Comparison of ENCODE assay signal across 10 mouse cellular contexts in the genomic region with DNA sequence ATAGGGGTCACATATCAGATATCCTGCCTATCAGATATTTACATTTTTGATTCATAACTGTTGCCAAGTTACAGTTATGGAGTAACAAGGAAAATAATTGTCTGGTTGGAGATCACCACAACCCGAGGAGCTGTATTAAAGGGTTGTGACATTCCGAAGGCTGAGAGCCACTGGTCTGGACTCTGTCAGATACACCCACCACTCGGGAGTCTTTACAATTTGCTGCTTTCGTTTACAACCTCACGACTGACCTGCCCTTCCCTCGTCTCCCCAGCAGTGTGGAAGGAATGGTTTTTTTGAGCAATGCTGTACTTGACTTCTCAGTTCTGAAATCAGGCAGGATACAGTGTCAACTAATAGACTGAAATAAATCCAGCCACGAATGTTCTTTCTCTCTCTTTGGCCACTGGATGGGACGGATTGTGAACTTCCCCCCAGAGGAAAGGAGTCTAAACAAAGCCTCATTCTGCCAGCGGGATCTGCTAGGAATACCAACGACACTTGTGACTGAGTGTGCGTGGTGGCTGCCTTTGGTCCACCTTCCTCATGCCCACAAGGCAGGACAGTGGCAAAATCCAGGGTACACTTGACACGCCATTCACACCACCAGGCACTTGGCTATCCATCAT. TPM values are rescaled to one million over a fixed set of nuclear protein-coding genes. Genes with fewer than 3 reads are reported as not detected.
DNase-seq lines count a peak whose midpoint lies in the region; ATAC-seq and TF ChIP-seq lines count a peak whose summit lies in the region.
"Had no signal": no experiment of that assay in that cellular context is flagged by ENCODE, and none has a peak within 500 bp of the region (broad histone marks: within the 10 kb centered on the region; RNA-seq: fewer than 3 reads in every experiment).

No protein-coding gene starts in this region.

- no peaks in the 10 kb centered on the region for H3K36me3 ChIP-seq in hindbrain, embryonic 12.5 days
- no peaks in the 10 kb centered on the region for H3K36me3 ChIP-seq in midbrain, embryonic 13.5 days

- H3K4me1 ChIP-seq in hindbrain, embryonic 12.5 days = peaks cover 36% of the 10 kb centered on the region
- H3K4me1 ChIP-seq in midbrain, embryonic 13.5 days (replicated peaks) = peaks cover 48% of the 10 kb centered on the region

- H3K4me3 ChIP-seq in left cerebral cortex, adult 2 months = no peak overlapping the region
- no peak overlapping the region for H3K4me3 ChIP-seq in hindbrain, embryonic 12.5 days
- no peak overlapping the region for H3K4me3 ChIP-seq in midbrain, embryonic 13.5 days (replicated peaks)

- WGBS in hindbrain, embryonic 12.5 days = 39% methylated on average over 12 of the region's 12 CpGs
- WGBS in midbrain, embryonic 13.5 days = 28% methylated on average over 12 of the region's 12 CpGs

- TF ChIP-seq CTCF in left cerebral cortex, adult 2 months (IDR thresholded peaks at IDR 0.05) = no peak

- peak; percentile 11 for DNase-seq in embryo, embryonic 11 days
- no peak for DNase-seq in embryo, embryonic 10 days (ENCODE audit: low spot score)
- peak in 1 of 2 experiments; percentile 18 for DNase-seq in left cerebral cortex, adult 2 months (ENCODE audit: extremely low spot score in 1 of 2, low spot score in 2 of 2)
- DNase-seq in left cerebral cortex, postnatal 36 days (ENCODE audit: low spot score in 2 of 2) = no peak
- DNase-seq in ovary, postnatal 36 days (ENCODE audit: low spot score) = no peak
- DNase-seq in adrenal gland, postnatal 25 days = no peak

- H3K9me3 ChIP-seq in hindbrain, embryonic 12.5 days (replicated peaks) = no peaks in the 10 kb centered on the region
- no peaks in the 10 kb centered on the region for H3K9me3 ChIP-seq in midbrain, embryonic 13.5 days

- peak overlapping the region; percentile 40; the same call in 1 of the 2 replicates for H3K27ac ChIP-seq in left cerebral cortex, adult 2 months
- H3K27ac ChIP-seq in hindbrain, embryonic 12.5 days = peak overlapping the region; percentile 66
- H3K27ac ChIP-seq in midbrain, embryonic 13.5 days = peak overlapping the region; percentile 59; the same call in 1 of the 2 replicates

- intact Hi-C loops in left cerebral cortex, adult 2 months (cut with DNase I) = no loop called here
- intact Hi-C loops in left cerebral cortex, postnatal 36 days (cut with DNase I) = no loop called here

- peaks cover 4% of the 10 kb centered on the region for H3K27me3 ChIP-seq in hindbrain, embryonic 12.5 days
- peaks cover 31% of the 10 kb centered on the region for H3K27me3 ChIP-seq in midbrain, embryonic 13.5 days

- no peak overlapping the region; the same call in 1 of the 2 replicates for H3K4me2 ChIP-seq in hindbrain, embryonic 12.5 days (replicated peaks)
- H3K4me2 ChIP-seq in midbrain, embryonic 13.5 days (replicated peaks) = peak overlapping the region; percentile 33
- H3K4me2 ChIP-seq: liver, embryonic 11.5 days had no signal

- ATAC-seq in hindbrain, embryonic 12.5 days (ENCODE audit: low FRiP score) = peak; percentile 24; the same call in 1 of the 2 replicates
- peak; percentile 15; the same call in 1 of the 2 replicates for ATAC-seq in midbrain, embryonic 13.5 days
- ATAC-seq: activated CD4-positive, CD25-positive, alpha-beta regulatory T cell, adult 4 months had no signal

- H3K9ac ChIP-seq in hindbrain, embryonic 12.5 days = no peak overlapping the region
- H3K9ac ChIP-seq in midbrain, embryonic 13.5 days (replicated peaks) = no peak overlapping the region

RNA-seq across cellular contexts. Expression of gene Serpine2, which starts 0.5 kb away (rescaled TPM):
- 100 to 1,000 TPM; 134 to 141 TPM for total RNA-seq in left cerebral cortex, adult 2 months (2021)
- 100 to 1,000 TPM; 139 to 141 TPM for total RNA-seq in left cerebral cortex, postnatal 36 days (2021)
- polyA plus RNA-seq in hindbrain, embryonic 12.5 days (2016; fragmentation: Nextera tagmentation; extraction: Ambion mirVana) = 156 and 157 TPM in 2 replicates
- 106 and 116 TPM in 2 replicates for polyA plus RNA-seq in midbrain, embryonic 13.5 days (2015; fragmentation: Nextera tagmentation; extraction: Ambion mirVana)
- total RNA-seq in adrenal gland, postnatal 25 days (2021) = 5.9 and 6.7 TPM in 2 replicates

Comparison
In these comparisons a context has a peak if more than half of its experiments do, and no peak if none do; other contexts are left out.
1. RNA of gene Serpine2, which starts 0.5 kb away (total RNA-seq): 139 to 141 TPM in left cerebral cortex, postnatal 36 days and 134 to 141 TPM in left cerebral cortex, adult 2 months; 5.9 to 6.7 TPM in adrenal gland, postnatal 25 days; every median in the first group is over 10 times any median in the second.
2. Peak in every context shown above with its lines, with median percentiles within 50 percentile points of each other: H3K27ac ChIP-seq.